Mouse (Mus musculus): ENCODE data around the gene Elp5. TPM values are rescaled to one million over a fixed set of nuclear protein-coding genes. Genes with fewer than 3 reads are reported as not detected.
A peak's percentile ranks its signal among the peaks of the same experiment; 100 is the strongest.
"Not testable (repeated sequence)": the region's sequence is repeated elsewhere in the genome, so short reads cannot be mapped to it uniquely, and the experiment has no call there.

The Elp5 gene
- total and polyA plus RNA-seq, 3 experiments: 45.6 to 91.9 (median 61.9) TPM

GRCm38 (mm10) chr11:69934169-69934568 is 48.1 kb downstream of the Elp5 start:
- DNase-seq: peak; percentile 91

DNA sequence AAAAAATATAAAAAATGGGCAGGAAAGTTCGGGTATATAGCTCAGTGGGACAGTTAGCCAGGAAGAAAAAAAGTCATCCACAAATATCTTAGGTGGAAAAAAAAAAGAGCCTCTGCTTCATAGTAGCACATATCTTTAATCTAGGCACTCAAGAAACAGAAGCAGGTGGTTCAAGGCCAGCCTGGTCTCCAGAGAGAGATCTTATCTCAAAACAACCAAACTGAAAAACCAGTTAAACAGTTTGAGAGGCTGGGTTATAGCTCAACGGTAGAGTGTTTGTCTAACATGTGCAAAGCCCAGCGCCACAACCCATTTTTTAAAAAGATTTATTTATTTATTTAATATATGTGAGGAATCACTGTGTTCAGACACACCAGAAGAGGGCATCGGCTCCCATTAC is 49.3 kb downstream of the Elp5 start:
- no peak for DNase-seq

GRCm38 (mm10) chr11:69932254-69932653 is 50.1 kb downstream of the Elp5 start:
- no peak for DNase-seq

DNA sequence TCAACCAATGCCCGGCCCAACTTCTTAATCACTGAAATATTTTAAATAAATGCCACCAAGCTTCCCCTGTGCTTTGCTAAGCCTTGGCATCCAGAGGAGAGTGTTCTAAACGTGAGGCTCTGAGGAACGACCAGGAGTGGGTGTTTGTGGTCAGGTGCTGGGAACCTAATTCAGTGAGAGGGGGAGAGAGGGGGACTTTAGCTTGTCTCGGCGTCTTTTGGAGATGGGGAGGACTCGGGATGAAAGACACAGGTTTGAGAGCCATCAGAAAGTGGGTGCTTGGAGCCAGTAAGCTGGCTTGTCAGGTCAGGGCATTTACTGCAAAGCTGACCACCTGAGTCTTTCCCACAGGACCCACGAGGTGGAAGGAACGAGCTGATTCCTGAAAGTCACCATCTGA is 50.5 kb downstream of the Elp5 start:
- no peak for DNase-seq

DNA sequence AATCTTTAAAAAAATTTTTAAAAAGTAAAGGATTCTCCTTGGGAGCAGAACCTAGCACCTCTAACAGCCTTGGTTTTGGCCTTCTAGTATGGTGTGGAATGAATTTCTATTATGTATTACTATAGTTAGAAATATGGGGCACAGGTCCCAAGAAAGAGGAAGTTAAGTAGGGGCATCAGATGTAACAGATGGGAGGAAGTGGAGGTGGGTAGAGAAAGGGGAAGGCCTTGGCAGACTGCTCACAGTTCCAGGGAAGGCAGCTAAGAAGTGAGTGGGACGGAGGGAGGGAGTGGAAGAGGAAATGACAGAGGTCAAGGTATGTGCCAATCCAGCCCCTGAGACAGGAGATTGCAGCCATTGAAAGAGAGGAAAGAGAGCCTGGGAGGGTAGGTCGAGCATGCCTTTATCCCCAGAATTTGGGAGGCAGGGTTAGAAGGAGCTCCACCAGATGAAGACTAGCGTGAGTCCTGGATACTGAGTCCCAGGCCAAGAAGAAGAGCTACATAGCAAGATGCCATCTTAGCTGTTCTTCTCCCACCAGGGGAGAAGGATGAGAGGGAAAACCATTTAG is 51.3 kb downstream of the Elp5 start:
- DNase-seq: no peak

GRCm38 (mm10) chr11:69930176-69930575 is 52.1 kb downstream of the Elp5 start:
- DNase-seq: not testable (repeated sequence)

GRCm38 (mm10) chr11:69929712-69930111 is 52.6 kb downstream of the Elp5 start:
- DNase-seq: no peak

GRCm38 (mm10) chr11:69927501-69927900 is 54.8 kb downstream of the Elp5 start:
- no peak for DNase-seq

DNA sequence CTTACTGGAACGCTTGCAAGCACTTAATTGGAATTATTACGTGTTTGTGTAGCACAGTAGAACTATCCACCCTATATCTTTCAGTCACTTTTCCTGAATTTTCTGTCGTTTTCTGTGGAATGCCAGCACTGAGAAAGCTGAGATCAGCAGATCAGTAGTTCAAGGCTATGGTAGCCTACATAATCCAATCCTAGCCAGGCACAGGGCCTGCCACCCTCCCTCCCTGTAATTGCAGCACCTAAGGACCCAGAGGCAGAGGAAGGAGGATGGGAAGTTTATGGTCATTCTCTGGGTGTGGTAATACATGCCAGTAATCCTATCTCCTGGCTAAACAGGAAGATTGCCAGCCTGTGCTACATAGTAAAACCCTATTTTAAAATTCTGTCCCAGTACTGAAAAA is 59.5 kb downstream of the Elp5 start:
- DNase-seq: no peak

GRCm38 (mm10) chr11:69922012-69922756 is 60.1 kb downstream of the Elp5 start:
- no peak for DNase-seq

DNA sequence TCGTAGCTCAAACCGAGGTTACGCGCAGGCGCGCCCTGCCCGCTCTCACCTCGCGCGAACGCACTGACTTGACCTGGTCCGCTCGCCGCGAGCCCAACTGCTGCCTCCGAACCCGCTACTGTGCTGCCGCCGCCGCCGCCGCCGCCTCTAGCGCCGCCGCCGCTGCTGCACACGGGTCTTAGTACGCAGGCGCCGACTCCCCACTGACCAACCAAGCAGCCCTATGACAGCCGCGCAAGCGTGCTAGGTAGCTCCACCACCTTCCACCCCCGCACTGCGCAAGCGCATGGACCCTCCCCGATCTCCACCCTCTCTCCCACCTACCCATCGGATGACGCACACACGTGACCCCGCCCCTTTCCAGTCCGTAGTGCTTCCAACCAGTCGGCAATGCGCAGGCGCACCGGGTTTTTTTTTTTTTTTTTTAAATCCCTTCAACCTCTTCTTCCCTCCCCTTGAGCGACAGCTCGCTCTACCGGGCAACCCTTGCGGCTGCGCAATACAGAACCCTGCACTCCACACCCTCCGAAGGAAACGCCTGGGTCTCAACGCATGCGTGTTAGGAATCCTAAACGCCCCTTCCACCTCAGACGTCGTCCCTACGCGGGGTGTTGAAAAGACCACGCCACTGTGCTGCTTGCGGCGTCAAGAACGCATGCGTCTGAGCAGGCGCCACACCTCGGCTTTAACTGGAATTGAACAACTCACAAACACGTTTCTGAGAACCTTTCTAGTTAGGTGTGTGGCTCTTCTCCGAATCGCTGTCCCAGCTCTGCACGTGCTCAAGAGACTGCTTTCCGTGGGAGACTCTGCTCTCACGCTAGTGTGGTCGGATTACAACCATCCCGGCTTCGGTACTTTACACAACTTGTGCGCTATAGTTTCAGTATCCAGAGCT is 61.0 kb downstream of the Elp5 start, which contains the start of gene Eif5a:
Eif5a (minus strand) TSS at position 845 of the 898 bp plus-strand sequence.
- DNase-seq: peak; percentile 100

DNA sequence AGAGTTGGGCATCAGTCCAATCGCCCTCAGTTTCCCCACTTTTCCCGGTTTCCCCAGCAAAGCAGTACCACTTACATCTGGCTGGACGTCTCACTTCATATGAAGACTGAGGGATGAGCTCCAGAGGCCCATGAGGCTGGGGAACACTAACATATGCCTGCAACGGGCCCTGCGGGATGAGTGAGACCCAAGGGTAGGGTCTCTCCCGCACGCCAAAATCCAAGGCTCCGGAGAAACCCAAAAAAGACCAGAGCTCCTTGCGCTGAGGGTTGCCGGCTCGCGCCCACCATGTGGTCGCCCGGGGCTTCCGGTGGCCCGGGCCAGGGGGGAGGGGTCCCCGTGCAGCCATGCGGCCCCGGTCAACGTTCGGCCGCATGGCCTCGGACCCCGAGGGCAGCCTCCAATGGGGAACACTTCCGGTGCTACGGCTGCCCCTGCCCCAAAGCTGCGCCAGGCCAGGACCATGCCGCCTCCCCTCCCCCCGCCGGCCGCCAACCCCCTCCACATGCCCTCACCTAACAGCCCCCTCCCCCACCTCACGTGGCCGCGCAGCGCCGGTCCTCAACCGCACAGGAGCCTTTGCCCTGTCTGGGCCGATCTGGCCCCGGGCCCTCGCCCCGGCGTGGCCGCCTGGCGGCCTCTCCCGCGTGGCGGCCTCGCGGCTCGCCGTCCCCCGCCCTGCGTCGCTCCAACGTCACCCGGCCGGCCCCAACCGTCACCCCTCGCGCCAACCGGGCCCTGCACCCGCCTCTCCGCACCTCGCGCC is 61.9 kb downstream of the Elp5 start:
- peak; percentile 75 for DNase-seq

GRCm38 (mm10) chr11:69919661-69920265 is 62.6 kb downstream of the Elp5 start:
- peak; percentile 91 for DNase-seq

- DNase-seq: no peak
Measured at GRCm38 (mm10) chr11:69919053-69919452, 63.3 kb downstream of the Elp5 start.

Small RNA genes within 50 kb of the gene (microRNA-seq; reads per million reads assigned to microRNA genes)
- gene Gm44349: 0 to 0.66 reads per million in 2 experiments
- 1,982 to 2,409 reads per million in 2 experiments for gene Mir324

Other genes starting within 250 kb of the Elp5 start
Only the 30 nearest of the 36 such genes appear.
- 1 to 10 TPM; 1.7 to 3.1 TPM for gene Chrnb1, start 186.6 kb downstream of the Elp5 start, total RNA-seq (2021)
- 2.7 and 3.0 TPM in 2 replicates for gene Chrnb1, start 186.6 kb downstream of the Elp5 start, polyA plus RNA-seq (2012; rRNA removed)
- gene Fgf11, start 180.7 kb downstream of the Elp5 start, total RNA-seq (2021): 10 to 100 TPM in 1 of 2 experiments, 1 to 10 TPM in 1; 4.6 to 12.8 TPM
- 6.0 and 13.4 TPM in 2 replicates for gene Fgf11, start 180.7 kb downstream of the Elp5 start, polyA plus RNA-seq (2012; rRNA removed)
- gene Tmem102, start 176.9 kb downstream of the Elp5 start, total RNA-seq (2021): 1 to 10 TPM in 1 of 2 experiments, under 1 TPM in 1; 0.23 to 1.1 TPM
- 0.81 and 0.94 TPM in 2 replicates for gene Tmem102, start 176.9 kb downstream of the Elp5 start, polyA plus RNA-seq (2012; rRNA removed)
- not detected for gene Gm39566, start 167.2 kb downstream of the Elp5 start, total RNA-seq (2021)
- gene Gm39566, start 167.2 kb downstream of the Elp5 start, polyA plus RNA-seq (2012; rRNA removed): not detected in 2 replicates
- gene Spem2, start 164.1 kb downstream of the Elp5 start, total RNA-seq (2021): not detected
- gene Spem2, start 164.1 kb downstream of the Elp5 start, polyA plus RNA-seq (2012; rRNA removed): 0.09 TPM in 1 of 2 replicates, not detected in the other
- not detected for gene Spem1, start 160.3 kb downstream of the Elp5 start, total RNA-seq (2021)
- gene Spem1, start 160.3 kb downstream of the Elp5 start, polyA plus RNA-seq (2012; rRNA removed): not detected in 2 replicates
- gene Nlgn2, start 144.7 kb downstream of the Elp5 start, total RNA-seq (2021): 10 to 100 TPM; 14.6 to 21.8 TPM
- gene Nlgn2, start 144.7 kb downstream of the Elp5 start, polyA plus RNA-seq (2012; rRNA removed): 55.0 and 58.6 TPM in 2 replicates
- 100 to 1,000 TPM; 139 to 173 TPM for gene Tmem256, start 144.0 kb downstream of the Elp5 start, total RNA-seq (2021)
- 116 and 160 TPM in 2 replicates for gene Tmem256, start 144.0 kb downstream of the Elp5 start, polyA plus RNA-seq (2012; rRNA removed)
- 10 to 100 TPM; 50.8 to 53.5 TPM for gene Plscr3, start 136.1 kb downstream of the Elp5 start, total RNA-seq (2021)
- 224 and 230 TPM in 2 replicates for gene Plscr3, start 136.1 kb downstream of the Elp5 start, polyA plus RNA-seq (2012; rRNA removed)
- gene Tnk1, start 123.8 kb downstream of the Elp5 start, total RNA-seq (2021): under 1 TPM in 1 of 2 experiments, not detected in 1; 0.38 TPM
- 0.17 and 0.91 TPM in 2 replicates for gene Tnk1, start 123.8 kb downstream of the Elp5 start, polyA plus RNA-seq (2012; rRNA removed)
- not detected for gene Tmem95, start 104.5 kb downstream of the Elp5 start, total RNA-seq (2021)
- not detected in 2 replicates for gene Tmem95, start 104.5 kb downstream of the Elp5 start, polyA plus RNA-seq (2012; rRNA removed)
- gene Kctd11, start 101.1 kb downstream of the Elp5 start, total RNA-seq (2021): 1 to 10 TPM; 3.2 to 5.7 TPM
- gene Kctd11, start 101.1 kb downstream of the Elp5 start, polyA plus RNA-seq (2012; rRNA removed): 4.1 and 4.9 TPM in 2 replicates
- gene Acap1, start 87.0 kb downstream of the Elp5 start, total RNA-seq (2021): under 1 TPM; 0.46 to 0.69 TPM
- 0.71 and 1.0 TPM in 2 replicates for gene Acap1, start 87.0 kb downstream of the Elp5 start, polyA plus RNA-seq (2012; rRNA removed)
- gene 2810408A11Rik, start 81.5 kb downstream of the Elp5 start, total RNA-seq (2021): under 1 TPM; 0.66 to 0.86 TPM
- 0.18 and 0.74 TPM in 2 replicates for gene 2810408A11Rik, start 81.5 kb downstream of the Elp5 start, polyA plus RNA-seq (2012; rRNA removed)
- gene Neurl4, start 81.4 kb downstream of the Elp5 start, total RNA-seq (2021): 10 to 100 TPM; 40.6 to 44.2 TPM
- 38.6 and 47.6 TPM in 2 replicates for gene Neurl4, start 81.4 kb downstream of the Elp5 start, polyA plus RNA-seq (2012; rRNA removed)
- 10 to 100 TPM; 44.7 to 61.8 TPM for gene Gps2, start 68.6 kb downstream of the Elp5 start, total RNA-seq (2021)
- 130 and 148 TPM in 2 replicates for gene Gps2, start 68.6 kb downstream of the Elp5 start, polyA plus RNA-seq (2012; rRNA removed)
- gene Eif5a, start 60.6 kb downstream of the Elp5 start, total RNA-seq (2021): 100 to 1,000 TPM; 572 to 622 TPM
- gene Eif5a, start 60.6 kb downstream of the Elp5 start, polyA plus RNA-seq (2012; rRNA removed): 180 and 225 TPM in 2 replicates
- gene Ybx2, start 46.7 kb downstream of the Elp5 start, total RNA-seq (2021): 10 to 100 TPM; 12.9 to 20.0 TPM
- 21.8 and 41.4 TPM in 2 replicates for gene Ybx2, start 46.7 kb downstream of the Elp5 start, polyA plus RNA-seq (2012; rRNA removed)
- 100 to 1,000 TPM in 1 of 2 experiments, 10 to 100 TPM in 1; 84.2 to 119 TPM for gene Slc2a4, start 34.3 kb downstream of the Elp5 start, total RNA-seq (2021)
- gene Slc2a4, start 34.3 kb downstream of the Elp5 start, polyA plus RNA-seq (2012; rRNA removed): 138 and 142 TPM in 2 replicates
- under 1 TPM in 1 of 2 experiments, not detected in 1; 0.78 TPM for gene Cldn7, start 17.7 kb downstream of the Elp5 start, total RNA-seq (2021)
- gene Cldn7, start 17.7 kb downstream of the Elp5 start, polyA plus RNA-seq (2012; rRNA removed): 0.11 and 0.32 TPM in 2 replicates
- 100 to 1,000 TPM; 130 to 136 TPM for gene Ctdnep1, start 1.4 kb downstream of the Elp5 start, total RNA-seq (2021)
- gene Ctdnep1, start 1.4 kb downstream of the Elp5 start, polyA plus RNA-seq (2012; rRNA removed): 106 and 117 TPM in 2 replicates
- 100 to 1,000 TPM; 487 to 580 TPM for gene Gabarap, start 8.6 kb upstream of the Elp5 start, total RNA-seq (2021)
- 226 and 315 TPM in 2 replicates for gene Gabarap, start 8.6 kb upstream of the Elp5 start, polyA plus RNA-seq (2012; rRNA removed)
- 10 to 100 TPM; 52.2 to 57.6 TPM for gene Phf23, start 13.3 kb upstream of the Elp5 start, total RNA-seq (2021)
- 9.7 and 19.0 TPM in 2 replicates for gene Phf23, start 13.3 kb upstream of the Elp5 start, polyA plus RNA-seq (2012; rRNA removed)
- 10 to 100 TPM; 11.2 to 12.2 TPM for gene Dvl2, start 18.1 kb upstream of the Elp5 start, total RNA-seq (2021)
- 20.2 and 22.2 TPM in 2 replicates for gene Dvl2, start 18.1 kb upstream of the Elp5 start, polyA plus RNA-seq (2012; rRNA removed)
- gene Acadvl, start 32.9 kb upstream of the Elp5 start, total RNA-seq (2021): 100 to 1,000 TPM; 426 to 754 TPM
- gene Acadvl, start 32.9 kb upstream of the Elp5 start, polyA plus RNA-seq (2012; rRNA removed): 171 and 186 TPM in 2 replicates
- 10 to 100 TPM; 22.9 to 32.4 TPM for gene Dlg4, start 34.4 kb upstream of the Elp5 start, total RNA-seq (2021)
- gene Dlg4, start 34.4 kb upstream of the Elp5 start, polyA plus RNA-seq (2012; rRNA removed): 21.7 and 22.1 TPM in 2 replicates
- 1 to 10 TPM in 1 of 2 experiments, not detected in 1; 1.7 TPM for gene Asgr1, start 71.6 kb upstream of the Elp5 start, total RNA-seq (2021)
- 0.08 TPM in 1 of 2 replicates, not detected in the other for gene Asgr1, start 71.6 kb upstream of the Elp5 start, polyA plus RNA-seq (2012; rRNA removed)
- gene Asgr2, start 110.1 kb upstream of the Elp5 start, total RNA-seq (2021): 1 to 10 TPM in 1 of 2 experiments, under 1 TPM in 1; 0.45 to 2.8 TPM
- 0.96 and 2.6 TPM in 2 replicates for gene Asgr2, start 110.1 kb upstream of the Elp5 start, polyA plus RNA-seq (2012; rRNA removed)
- 1 to 10 TPM; 3.5 to 8.1 TPM for gene Mgl2, start 147.8 kb upstream of the Elp5 start, total RNA-seq (2021)
- 2.2 and 2.3 TPM in 2 replicates for gene Mgl2, start 147.8 kb upstream of the Elp5 start, polyA plus RNA-seq (2012; rRNA removed)
- gene Clec10a, start 173.7 kb upstream of the Elp5 start, total RNA-seq (2021): 1 to 10 TPM; 1.9 to 6.1 TPM
- 1.2 and 1.7 TPM in 2 replicates for gene Clec10a, start 173.7 kb upstream of the Elp5 start, polyA plus RNA-seq (2012; rRNA removed)